Mouse (Mus musculus) heart, embryonic 11.5 days (tissue): ENCODE measurements around the gene Ica1l. TPM values are rescaled to one million over a fixed set of nuclear protein-coding genes. Genes with fewer than 3 reads are reported as not detected.

Source experiments
- ATAC-seq: fragments of 200-750 bp; cut with Nextera tagmentation; replicated peaks from 2 replicates; pipeline ENCODE4 v1.8.0; 2017; ENCODE audit warnings: moderate library complexity; ENCODE audit not compliant: insufficient number of reproducible peaks, low FRiP score, low TSS enrichment
- H3K27ac ChIP-seq: fragments of 300-500 bp; sonication (generic); 2 replicates; pipeline ENCODE4 v1.5.1; 2014; ENCODE audit warnings: mild to moderate bottlenecking, low read depth, low read length
- H3K27me3 ChIP-seq: fragments of 300-500 bp; sonication (generic); 2 replicates; pipeline ENCODE4 v1.6.1; 2014; ENCODE audit warnings: mild to moderate bottlenecking, low read length, mixed read lengths; ENCODE audit not compliant: control insufficient read depth, insufficient read depth
- H3K36me3 ChIP-seq: fragments of 300-500 bp; sonication (generic); 2 replicates; pipeline ENCODE4 v1.6.1; 2014; ENCODE audit warnings: mild to moderate bottlenecking, low read length, moderate library complexity, mixed read lengths; ENCODE audit not compliant: control insufficient read depth, insufficient read depth
- H3K4me1 ChIP-seq: fragments of 300-500 bp; sonication (generic); 2 replicates; pipeline ENCODE4 v1.6.1; 2014; ENCODE audit warnings: low read length; ENCODE audit not compliant: control insufficient read depth, insufficient read depth
- H3K4me2 ChIP-seq: fragments of 300-500 bp; sonication (generic); 2 replicates; pipeline ENCODE4 v1.6.1; 2014; ENCODE audit warnings: mild to moderate bottlenecking, moderate library complexity
- H3K4me3 ChIP-seq: fragments of 300-500 bp; sonication (generic); 2 replicates; pipeline ENCODE4 v1.5.1; 2014; ENCODE audit warnings: low read depth, low read length
- H3K9ac ChIP-seq: fragments of 300-500 bp; sonication (generic); 2 replicates; pipeline ENCODE4 v1.6.1; 2014; ENCODE audit warnings: mild to moderate bottlenecking, low read depth, low read length, moderate library complexity
- H3K9me3 ChIP-seq: fragments of 300-500 bp; sonication (generic); replicated peaks from 2 replicates; pipeline ENCODE4 v1.6.1; 2016; ENCODE audit warnings: low read length; ENCODE audit not compliant: control insufficient read depth
- WGBS: fragments of 180-500 bp; shearing (Covaris S2); extraction: QIAGEN DNeasy Blood & Tissue Kit; methylation state at CpG from one replicate; pipeline ENCODE4 v1.1.7; 2014; ENCODE audit not compliant: insufficient replicate concordance; 5-methylcytosine and 5-hydroxymethylcytosine counted together
- polyA plus RNA-seq: library from polyadenylated mRNA; unstranded; fragments of >200 nt; fragmentation: Nextera tagmentation; extraction: Ambion mirVana; gene quantifications from 2 replicates; pipeline ENCODE4 v1.2.1, GENCODE M21; 2014

Gene Ica1l
- polyA plus RNA-seq, 1 experiment from 2014 or later: 0.74 TPM

- peak overlapping the region; percentile 63; the same call in 1 of the 2 replicates for H3K9ac ChIP-seq
- no peak for ATAC-seq
- peak overlapping the region; percentile 87 for H3K4me2 ChIP-seq
- H3K4me3 ChIP-seq: peak overlapping the region; percentile 66
- H3K27ac ChIP-seq: no peak overlapping the region
- no peaks in the 10 kb centered on the region for H3K36me3 ChIP-seq
- peaks cover 10% of the 10 kb centered on the region for H3K27me3 ChIP-seq
- no peaks in the 10 kb centered on the region for H3K9me3 ChIP-seq
- 0 out of 2 replicates have a peak, but pooled peaks cover 3% of the 10 kb centered on the region for H3K4me1 ChIP-seq
- 5% methylated on average over 19 of the region's 19 CpGs for WGBS
Measured at GRCm38 (mm10) chr1:60042398-60042795, 587 bp downstream of the Ica1l start.

GRCm38 (mm10) chr1:60035044-60035443, 7.9 kb downstream of the Ica1l start:
- Histone ChIP-seq H3K4me2 (no peak overlapping the region), H3K27me3 (no peaks in the 10 kb centered on the region), H3K9ac (no peak overlapping the region), H3K27ac (no peak overlapping the region), H3K4me1 (no peaks in the 10 kb centered on the region), H3K4me3 (no peak overlapping the region), H3K9me3 (no peaks in the 10 kb centered on the region), H3K36me3 (no peaks in the 10 kb centered on the region)
- 80% methylated on average over 2 of the region's 2 CpGs for WGBS
- ATAC-seq: no peak

- H3K9ac ChIP-seq: no peak overlapping the region
- no peaks in the 10 kb centered on the region for H3K4me1 ChIP-seq
- H3K27me3 ChIP-seq: no peaks in the 10 kb centered on the region
- H3K27ac ChIP-seq: no peak overlapping the region
- 82% methylated on average over 1 of the region's 1 CpGs for WGBS
- no peak overlapping the region for H3K4me2 ChIP-seq
- H3K4me3 ChIP-seq: no peak overlapping the region
- ATAC-seq: no peak
- H3K9me3 ChIP-seq: no peaks in the 10 kb centered on the region
- H3K36me3 ChIP-seq: no peaks in the 10 kb centered on the region
Measured at GRCm38 (mm10) chr1:60017031-60017469, 25.9 kb downstream of the Ica1l start.

GRCm38 (mm10) chr1:60016136-60016611, 26.8 kb downstream of the Ica1l start:
- WGBS: 77% methylated on average over 5 of the region's 5 CpGs
- Histone ChIP-seq H3K9ac (no peak overlapping the region), H3K36me3 (no peaks in the 10 kb centered on the region), H3K4me1 (no peaks in the 10 kb centered on the region), H3K4me2 (no peak overlapping the region), H3K4me3 (no peak overlapping the region), H3K27me3 (no peaks in the 10 kb centered on the region), H3K27ac (no peak overlapping the region), H3K9me3 (no peaks in the 10 kb centered on the region)
- ATAC-seq: no peak

- H3K4me3 ChIP-seq: no peak overlapping the region
- no peaks in the 10 kb centered on the region for H3K9me3 ChIP-seq
- no peaks in the 10 kb centered on the region for H3K27me3 ChIP-seq
- H3K4me1 ChIP-seq: no peaks in the 10 kb centered on the region
- H3K9ac ChIP-seq: no peak overlapping the region
- H3K27ac ChIP-seq: no peak overlapping the region
- H3K4me2 ChIP-seq: no peak overlapping the region
- ATAC-seq: no peak
- WGBS: 81% methylated on average over 6 of the region's 6 CpGs
- no peaks in the 10 kb centered on the region for H3K36me3 ChIP-seq
Measured at GRCm38 (mm10) chr1:60015511-60015910, 27.5 kb downstream of the Ica1l start.

- WGBS: 85% methylated on average over 10 of the region's 10 CpGs
- H3K9me3 ChIP-seq: no peaks in the 10 kb centered on the region
- H3K27me3 ChIP-seq: no peaks in the 10 kb centered on the region
- H3K27ac ChIP-seq: no peak overlapping the region
- ATAC-seq: no peak
- H3K4me3 ChIP-seq: no peak overlapping the region
- no peak overlapping the region for H3K9ac ChIP-seq
- no peaks in the 10 kb centered on the region for H3K36me3 ChIP-seq
- H3K4me2 ChIP-seq: no peak overlapping the region
- H3K4me1 ChIP-seq: no peaks in the 10 kb centered on the region
Measured at GRCm38 (mm10) chr1:60013779-60014178, 29.2 kb downstream of the Ica1l start.

GRCm38 (mm10) chr1:60008743-60009142, 34.2 kb downstream of the Ica1l start:
- Histone ChIP-seq H3K4me3 (no peak overlapping the region), H3K9me3 (no peaks in the 10 kb centered on the region), H3K27ac (no peak overlapping the region), H3K4me1 (no peaks in the 10 kb centered on the region), H3K36me3 (no peaks in the 10 kb centered on the region), H3K27me3 (no peaks in the 10 kb centered on the region), H3K4me2 (no peak overlapping the region), H3K9ac (no peak overlapping the region)
- no peak for ATAC-seq
- 82% methylated on average over 2 of the region's 2 CpGs for WGBS

GRCm38 (mm10) chr1:60007337-60007736, 35.6 kb downstream of the Ica1l start:
- no peak overlapping the region for H3K4me2 ChIP-seq
- no peaks in the 10 kb centered on the region for H3K27me3 ChIP-seq
- no peak for ATAC-seq
- no peaks in the 10 kb centered on the region for H3K4me1 ChIP-seq
- no peak overlapping the region for H3K9ac ChIP-seq
- no peaks in the 10 kb centered on the region for H3K9me3 ChIP-seq
- no peaks in the 10 kb centered on the region for H3K36me3 ChIP-seq
- H3K27ac ChIP-seq: no peak overlapping the region
- 82% methylated on average over 10 of the region's 10 CpGs for WGBS
- no peak overlapping the region for H3K4me3 ChIP-seq

GRCm38 (mm10) chr1:60000319-60000718, 42.7 kb downstream of the Ica1l start:
- H3K4me2 ChIP-seq: no peak overlapping the region
- no peak overlapping the region for H3K4me3 ChIP-seq
- H3K9ac ChIP-seq: no peak overlapping the region
- H3K27ac ChIP-seq: no peak overlapping the region
- H3K9me3 ChIP-seq: no peaks in the 10 kb centered on the region
- 35% methylated on average over 2 of the region's 2 CpGs for WGBS
- no peaks in the 10 kb centered on the region for H3K36me3 ChIP-seq
- no peaks in the 10 kb centered on the region for H3K4me1 ChIP-seq
- no peak for ATAC-seq
- H3K27me3 ChIP-seq: no peaks in the 10 kb centered on the region
